Mouse (Mus musculus) stomach, postnatal 0 days (tissue): ENCODE measurements around the gene Ntrk2.

Experiments
- CTCF ChIP-seq: IDR thresholded peaks from 2 replicates; pipeline ENCODE4 v1.5.1; 2016; ENCODE audit warnings: antibody characterized with exemption, low read depth, mild to moderate bottlenecking, moderate library complexity
- EP300 ChIP-seq: optimal IDR thresholded peaks from 2 replicates; pipeline ENCODE3; 2016; ENCODE audit warnings: antibody characterized with exemption

- no peak for TF ChIP-seq CTCF
- TF ChIP-seq EP300, result no peak
These were observed 118.1 kb downstream of the Ntrk2 start for GRCm38 (mm10) chr13:58924486-58924885.
